Mouse (Mus musculus): Measurements from ENCODE around the gene Gsdma2. TPM values are rescaled to one million over a fixed set of nuclear protein-coding genes. Genes with fewer than 3 reads are reported as not detected.
A peak's percentile ranks its signal among the peaks of the same experiment; 100 is the strongest.
"Not testable (repeated sequence)": the region's sequence is repeated elsewhere in the genome, so short reads cannot be mapped to it uniquely, and the experiment has no call there.

Gene Gsdma2
- not detected for total RNA-seq (2022)

- DNase-seq (ENCODE audit: low spot score in 2 of 2) = no peak
Observed at GRCm38 (mm10) chr11:98646459-98646858, at the start of gene Gsdma2. Gene Gsdma2 (plus strand): TSS chr11:98646759.

DNA sequence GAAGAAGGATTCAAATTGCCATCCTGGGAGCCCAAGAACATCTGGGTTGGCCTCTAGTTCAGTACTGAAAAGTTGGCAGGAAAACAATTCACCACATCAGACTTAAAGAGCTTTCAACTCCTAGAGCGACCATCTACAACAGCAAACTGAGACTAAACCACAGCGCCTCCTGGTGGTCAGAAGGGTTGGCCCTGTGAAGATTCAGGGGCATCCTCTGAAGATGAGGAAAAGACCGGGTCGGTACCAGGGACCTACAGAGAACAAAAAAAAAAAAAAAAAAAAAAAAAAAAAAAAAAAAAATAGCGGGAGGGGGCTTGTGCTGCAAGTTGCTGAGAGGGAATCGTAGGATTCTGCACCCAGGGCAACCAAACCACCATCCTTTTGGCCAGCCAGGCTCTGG lies 49.2 kb upstream of the Gsdma2 start:
- DNase-seq (ENCODE audit: low spot score in 2 of 2) = no peak

GRCm38 (mm10) chr11:98597991-98598390 lies 48.6 kb upstream of the Gsdma2 start, which contains the start of gene Lrrc3c:
Gene Lrrc3c (plus strand): TSS chr11:98598291.
- DNase-seq (ENCODE audit: low spot score in 2 of 2) = no peak

DNA sequence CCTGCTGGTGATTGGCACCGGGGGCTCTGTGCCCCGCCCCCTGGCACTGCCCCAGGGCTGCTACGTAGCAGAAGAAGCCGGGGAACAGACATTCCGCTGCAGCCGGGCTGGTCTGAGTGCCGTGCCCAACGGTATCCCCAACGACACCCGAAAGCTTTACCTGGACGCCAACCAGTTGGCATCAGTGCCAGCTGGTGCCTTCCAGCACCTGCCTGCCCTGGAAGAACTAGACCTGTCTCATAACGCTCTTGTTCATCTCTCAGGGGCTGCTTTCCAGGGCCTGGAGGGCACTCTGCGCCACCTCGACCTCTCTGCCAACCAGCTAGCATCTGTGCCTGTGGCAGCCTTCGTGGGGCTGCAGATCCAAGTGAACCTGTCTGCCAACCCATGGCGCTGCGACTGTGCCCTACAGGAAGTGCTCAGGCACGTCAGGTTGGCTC lies 47.7 kb upstream of the Gsdma2 start:
- DNase-seq (ENCODE audit: low spot score in 2 of 2) = no peak

DNA sequence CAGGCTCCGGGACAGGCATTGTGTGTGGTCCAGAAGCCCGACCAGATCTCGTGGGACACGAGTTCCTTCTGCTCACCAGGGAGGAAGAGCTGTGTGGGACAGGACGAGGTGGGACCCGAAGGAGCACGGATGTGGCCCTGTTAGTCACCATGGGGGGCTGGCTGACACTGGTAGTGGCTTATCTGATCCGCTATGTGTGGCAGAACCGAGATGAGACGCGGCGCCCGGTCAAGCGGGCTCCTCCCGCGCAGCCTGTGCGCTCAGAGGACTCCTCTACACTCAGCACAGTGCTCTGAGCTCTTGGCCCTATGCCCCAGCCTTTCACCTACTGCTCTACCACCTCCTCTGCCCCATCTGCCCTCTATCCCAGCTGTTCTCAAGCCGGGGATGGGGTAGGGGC lies 47.3 kb upstream of the Gsdma2 start:
- no peak for DNase-seq (ENCODE audit: low spot score in 2 of 2)

- DNase-seq (ENCODE audit: low spot score in 2 of 2) = no peak
Observed at GRCm38 (mm10) chr11:98602090-98602690, 44.4 kb upstream of the Gsdma2 start.

GRCm38 (mm10) chr11:98603953-98604352 lies 42.6 kb upstream of the Gsdma2 start:
- no peak for DNase-seq (ENCODE audit: low spot score in 2 of 2)

DNA sequence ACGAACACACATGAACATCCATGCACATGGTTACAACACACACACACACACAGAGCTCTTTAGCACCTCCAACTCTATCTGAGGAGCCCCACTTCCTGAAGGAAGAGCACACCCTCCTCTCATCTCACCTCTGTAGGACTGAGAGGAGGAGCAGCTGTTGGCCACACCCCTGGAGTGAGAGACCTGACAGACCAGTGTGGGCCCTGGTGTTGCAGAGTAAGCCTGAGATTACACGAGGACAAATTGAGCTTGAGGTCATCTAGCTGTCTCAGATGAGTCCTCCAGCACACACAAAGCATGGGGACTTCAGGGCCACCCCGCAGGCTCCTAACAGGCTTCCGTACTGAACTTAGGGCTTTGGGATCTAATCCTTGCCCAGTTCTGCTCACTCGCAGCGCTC lies 41.6 kb upstream of the Gsdma2 start:
- not testable (repeated sequence) for DNase-seq (ENCODE audit: low spot score in 2 of 2)

DNA sequence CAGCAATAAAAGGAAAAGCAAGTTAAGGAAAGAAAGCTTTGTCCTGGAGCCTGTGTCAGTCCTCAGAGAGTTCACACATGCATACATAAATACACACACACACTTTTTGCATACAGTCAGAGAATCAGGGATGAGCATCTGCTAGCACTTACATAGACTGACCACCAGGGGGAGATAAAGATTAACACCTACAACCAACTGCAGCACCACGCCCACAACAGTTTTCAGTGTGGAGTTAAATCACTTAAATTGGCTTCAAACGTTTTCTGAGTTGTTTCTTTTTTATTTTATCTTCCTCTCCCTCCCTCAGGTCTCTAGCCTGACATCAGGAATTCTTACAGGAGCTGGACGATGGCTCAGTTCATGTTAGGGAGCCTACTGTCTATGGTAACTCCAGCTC lies 39.8 kb upstream of the Gsdma2 start:
- DNase-seq (ENCODE audit: low spot score in 2 of 2) = no peak

GRCm38 (mm10) chr11:98620791-98621190 lies 25.8 kb upstream of the Gsdma2 start:
- no peak for DNase-seq (ENCODE audit: low spot score in 2 of 2)

DNA sequence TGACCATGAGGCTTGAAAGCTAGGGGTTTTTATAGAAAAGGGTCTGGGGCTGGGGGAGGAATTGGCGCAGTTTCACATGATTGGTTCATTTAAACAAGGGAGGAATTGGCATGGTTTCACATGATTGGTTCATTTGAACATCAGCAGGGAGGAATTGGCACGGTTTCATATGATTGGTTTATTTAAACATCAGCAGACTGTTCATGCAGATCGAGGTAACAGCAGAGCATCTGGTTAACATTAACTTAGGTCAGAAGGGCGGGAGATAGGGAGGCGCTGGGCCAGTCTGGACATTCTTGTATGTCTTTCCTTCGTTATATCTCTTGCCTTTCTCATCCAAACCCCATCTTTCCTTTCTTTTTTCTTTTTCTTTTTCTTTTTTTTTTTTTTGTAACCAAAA lies 22.6 kb upstream of the Gsdma2 start:
- not testable (repeated sequence) for DNase-seq (ENCODE audit: low spot score in 2 of 2)

GRCm38 (mm10) chr11:98624381-98624780 lies 22.2 kb upstream of the Gsdma2 start:
- DNase-seq (ENCODE audit: low spot score in 2 of 2) = not testable (repeated sequence)

GRCm38 (mm10) chr11:98625611-98626410 lies 20.7 kb upstream of the Gsdma2 start, which contains the start of the genes Gm12355 and Gsdma3:
Gene Gm12355 (minus strand): TSS chr11:98625661.
Gene Gsdma3 (plus strand): TSS chr11:98626360.
- no peak for DNase-seq (ENCODE audit: low spot score in 2 of 2)

- no peak for DNase-seq (ENCODE audit: low spot score in 2 of 2)
Observed at GRCm38 (mm10) chr11:98628706-98629105, 17.9 kb upstream of the Gsdma2 start.

- no peak for DNase-seq (ENCODE audit: low spot score in 2 of 2)
Observed at GRCm38 (mm10) chr11:98630646-98631045, 15.9 kb upstream of the Gsdma2 start.

GRCm38 (mm10) chr11:98635312-98635970 lies 11.1 kb upstream of the Gsdma2 start:
- DNase-seq (ENCODE audit: low spot score in 2 of 2) = not testable (repeated sequence)

DNA sequence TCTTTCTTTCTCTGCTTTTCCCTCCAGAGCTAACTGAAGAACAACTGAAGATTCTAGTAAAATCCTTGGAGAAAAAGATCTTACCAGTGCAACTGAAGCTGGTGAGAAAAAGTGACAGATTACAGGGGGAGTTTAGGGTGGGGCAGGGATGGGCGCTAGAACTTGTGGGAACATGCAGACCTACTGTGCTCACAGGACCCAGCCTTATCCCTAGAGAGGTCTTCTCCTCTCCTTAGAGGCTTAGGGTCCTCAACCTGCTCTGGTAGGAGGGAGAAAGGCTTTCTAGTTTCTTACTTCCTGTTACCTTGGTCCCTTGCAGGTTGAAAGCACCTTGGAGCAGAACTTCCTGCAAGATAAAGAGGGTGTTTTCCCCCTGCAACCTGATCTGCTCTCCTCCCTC lies 9.1 kb upstream of the Gsdma2 start:
- no peak for DNase-seq (ENCODE audit: low spot score in 2 of 2)

GRCm38 (mm10) chr11:98640091-98640490 lies 6.5 kb upstream of the Gsdma2 start:
- DNase-seq (ENCODE audit: low spot score in 2 of 2) = no peak

- DNase-seq (ENCODE audit: low spot score in 2 of 2) = no peak
Observed at GRCm38 (mm10) chr11:98644757-98645156, 1.8 kb upstream of the Gsdma2 start.

DNA sequence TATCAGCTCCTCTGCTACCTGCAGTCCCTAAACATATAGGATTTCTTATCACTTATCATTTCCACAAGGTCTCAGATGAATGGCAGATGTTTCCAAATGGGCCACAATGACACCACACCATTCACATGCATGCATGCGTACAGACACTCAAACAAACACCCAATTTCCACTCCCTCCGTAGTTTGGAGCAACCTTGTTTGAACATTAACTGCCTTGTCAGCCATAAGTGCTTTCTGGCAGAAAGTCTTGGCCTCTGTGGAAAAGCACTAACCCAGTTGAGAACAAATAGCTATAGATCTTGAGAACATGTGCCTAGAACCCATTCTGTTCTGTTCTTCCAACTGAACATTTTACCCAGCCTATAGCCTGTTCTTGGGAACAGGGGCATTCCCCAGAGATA lies 613 bp upstream of the Gsdma2 start:
- DNase-seq (ENCODE audit: low spot score in 2 of 2) = no peak

GRCm38 (mm10) chr11:98655076-98655475 lies 8.5 kb downstream of the Gsdma2 start:
- DNase-seq (ENCODE audit: low spot score in 2 of 2) = not testable (repeated sequence)

- peak in 1 of 2 experiments; percentile 39 for DNase-seq (ENCODE audit: low spot score in 2 of 2)
Observed at GRCm38 (mm10) chr11:98660517-98660916, 14.0 kb downstream of the Gsdma2 start.

Measured in left cerebral cortex, adult 8-10 months (tissue).